8 mouse cellular contexts compared by ENCODE assay signal in the genomic region with DNA sequence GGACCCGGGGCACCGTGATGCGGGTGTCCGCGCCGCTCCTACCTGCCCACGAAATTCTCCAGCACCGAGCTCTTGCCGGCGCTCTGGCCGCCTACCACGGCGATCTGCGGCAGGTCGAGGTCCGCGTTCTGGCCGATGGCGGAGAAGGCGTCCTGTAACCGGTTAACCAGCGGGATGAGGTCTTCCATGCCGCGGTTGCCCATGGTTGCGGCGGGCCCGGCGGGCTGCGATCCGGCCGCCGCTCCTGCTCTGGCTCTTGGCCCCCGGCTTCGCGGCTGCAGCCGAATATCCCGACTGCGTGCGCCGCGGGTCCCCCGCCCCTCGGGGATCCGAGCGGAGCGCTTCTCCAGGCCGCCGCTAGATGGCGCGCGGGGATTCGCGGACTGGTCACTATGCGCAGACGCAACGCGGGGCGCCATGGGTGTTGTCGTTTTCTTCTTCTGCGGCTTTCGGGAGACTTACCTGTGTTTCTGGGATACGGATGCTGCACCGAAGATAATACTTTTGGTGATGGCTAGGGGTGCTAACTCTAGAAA. TPM values are rescaled to one million over a fixed set of nuclear protein-coding genes. Genes with fewer than 3 reads are reported as not detected.
A peak's percentile ranks its signal among the peaks of the same experiment; 100 is the strongest.
DNase-seq lines count a peak whose midpoint lies in the region; ATAC-seq and TF ChIP-seq lines count a peak whose summit lies in the region.

A gene (minus strand): TSS at position 332 of the 536 bp plus-strand sequence.

- peak; percentile 84 for DNase-seq in G1E (ENCODE audit: low spot score)
- peak; percentile 96 for DNase-seq in cerebellum, adult 11-12 months
- DNase-seq in heart, postnatal 25 days (ENCODE audit: low spot score) = peak; percentile 79
- DNase-seq in layer of hippocampus, adult 18-20 months (ENCODE audit: low spot score in 2 of 2) = peak; percentile 93 to 98
- DNase-seq in lung, adult 18-20 months = peak; percentile 82 to 88
- peak; percentile 88 for DNase-seq in testis, postnatal 14 days (ENCODE audit: low spot score)

- H3K27ac ChIP-seq in forebrain, embryonic 16.5 days (ENCODE audit: low read length) = peak within 1 kb of the TSS; percentile 84
- peak within 1 kb of the TSS; percentile 98 for H3K27ac ChIP-seq in neural tube, embryonic 15.5 days (replicated peaks)

- no peaks in the 10 kb centered on the region for H3K9me3 ChIP-seq in G1E (replicated peaks)
- no peaks in the 10 kb centered on the region for H3K9me3 ChIP-seq in forebrain, embryonic 16.5 days (ENCODE audit: control insufficient read depth, low read length)
- H3K9me3 ChIP-seq in neural tube, embryonic 15.5 days (replicated peaks) = no peaks in the 10 kb centered on the region

- no peaks in the 10 kb centered on the region for H3K36me3 ChIP-seq in G1E (replicated peaks)
- H3K36me3 ChIP-seq in forebrain, embryonic 16.5 days (ENCODE audit: control insufficient read depth, insufficient read depth) = no peaks in the 10 kb centered on the region
- H3K36me3 ChIP-seq in neural tube, embryonic 15.5 days = peaks cover 10% of the 10 kb centered on the region; the same call in 1 of the 2 replicates

- H3K9ac ChIP-seq in forebrain, embryonic 16.5 days (replicated peaks; ENCODE audit: low read depth, low read length) = peak within 1 kb of the TSS; percentile 81
- H3K9ac ChIP-seq in neural tube, embryonic 15.5 days (replicated peaks) = peak within 1 kb of the TSS; percentile 91

- under 1% methylated on average over 63 of the region's 63 CpGs for WGBS in forebrain, embryonic 16.5 days
- under 1% methylated on average over 63 of the region's 63 CpGs for WGBS in neural tube, embryonic 15.5 days

- ATAC-seq in G1E (ENCODE audit: extremely low read depth, insufficient number of reproducible peaks, low FRiP score, poor library complexity, severe bottlenecking) = no peak
- peak; percentile 66 for ATAC-seq in forebrain, embryonic 16.5 days
- peak; percentile 73 for ATAC-seq in neural tube, embryonic 15.5 days (ENCODE audit: low FRiP score)

- peak within 1 kb of the TSS; percentile 68; the same call in 1 of the 2 replicates for H3K4me3 ChIP-seq in G1E (ENCODE audit: low read depth, low read length)
- peak within 1 kb of the TSS; percentile 76 for H3K4me3 ChIP-seq in forebrain, embryonic 16.5 days (replicated peaks; ENCODE audit: low read length)
- peak within 1 kb of the TSS; percentile 83 for H3K4me3 ChIP-seq in neural tube, embryonic 15.5 days (replicated peaks)

- peaks cover 73% of the 10 kb centered on the region for H3K27me3 ChIP-seq in G1E (ENCODE audit: insufficient read depth, low read length)
- H3K27me3 ChIP-seq in forebrain, embryonic 16.5 days (replicated peaks; ENCODE audit: control insufficient read depth, insufficient read depth, low read length) = no peaks in the 10 kb centered on the region
- H3K27me3 ChIP-seq in neural tube, embryonic 15.5 days (replicated peaks) = no peaks in the 10 kb centered on the region

- H3K4me2 ChIP-seq in forebrain, embryonic 16.5 days (ENCODE audit: low read length) = peak within 1 kb of the TSS; percentile 83
- H3K4me2 ChIP-seq in neural tube, embryonic 15.5 days = peak within 1 kb of the TSS; percentile 79

- TF ChIP-seq CTCF in G1E (IDR thresholded peaks at IDR 0.05; ENCODE audit: low read depth, low read length) = peak; percentile 83

- H3K4me1 ChIP-seq in G1E (ENCODE audit: insufficient read depth, low read depth, low read length) = peaks cover 35% of the 10 kb centered on the region
- peaks cover 18% of the 10 kb centered on the region for H3K4me1 ChIP-seq in forebrain, embryonic 16.5 days (replicated peaks; ENCODE audit: control insufficient read depth, insufficient read depth, low read length)
- peaks cover 34% of the 10 kb centered on the region for H3K4me1 ChIP-seq in neural tube, embryonic 15.5 days

- intact Hi-C loops in heart, postnatal 25 days (cut with DNase I) = loop anchor here (2.0 kb wide), 1 partner anchor 134 kb away; no protein-coding TSS in a partner anchor

RNA-seq across cellular contexts. Expression of the gene that starts here (rescaled TPM):
- total RNA-seq in G1E (2014; fragmentation: Nextera tagmentation) = not detected in 2 replicates
- total RNA-seq in G1E (2017) = 0.05 TPM in 1 of 2 replicates, not detected in the other
- 0.14 and 0.15 TPM in 2 replicates for polyA plus RNA-seq in G1E (2012)
- polyA plus RNA-seq in forebrain, embryonic 16.5 days (2015; fragmentation: Nextera tagmentation; extraction: Ambion mirVana) = 26.9 and 38.4 TPM in 2 replicates
- total RNA-seq in heart, postnatal 25 days (2021) = 1 to 10 TPM; 5.0 to 5.2 TPM
- 1,000 to 10,000 TPM; 1,288 to 1,307 TPM for total RNA-seq in layer of hippocampus, adult 18-20 months (2021)
- polyA plus RNA-seq in neural tube, embryonic 15.5 days (2015; fragmentation: Nextera tagmentation; extraction: Ambion mirVana) = 72.4 and 86.9 TPM in 2 replicates

Comparison
In these comparisons a context has a peak if more than half of its experiments do, and no peak if none do; other contexts are left out.
1. RNA of the gene that starts here (total RNA-seq): 1,288 to 1,307 TPM in layer of hippocampus, adult 18-20 months; 5.0 to 5.2 TPM in heart, postnatal 25 days and 0.05 TPM in G1E; every median in the first group is over 100 times any median in the second.
2. RNA of the gene that starts here (polyA plus RNA-seq): 72.4 to 86.9 TPM in neural tube, embryonic 15.5 days and 26.9 to 38.4 TPM in forebrain, embryonic 16.5 days; 0.14 to 0.15 TPM in G1E; every median in the first group is over 10 times any median in the second.
3. Peak in DNase-seq and H3K4me3 ChIP-seq in G1E; RNA of the gene not detected or under 1 TPM.
4. Peak in every context shown above with its lines, with median percentiles within 50 percentile points of each other: DNase-seq and H3K4me3 ChIP-seq.